Mouse (Mus musculus) G1E (cell line): ENCODE measurements at regions not wholly inside any gene's neighbourhood (a gene's known extent, or its start where the extent isn't known, plus 50 kb on each side); places are given as distances from the start of the nearest gene placed in this dataset.

Experiments used
- CTCF ChIP-seq: IDR thresholded peaks from 2 replicates; pipeline ENCODE4 v1.5.1; 2012; ENCODE audit warnings: low read depth, low read length, inconsistent platforms, mixed read lengths
- GATA1 ChIP-seq: IDR thresholded peaks from 2 replicates; pipeline ENCODE4 v1.6.1; 2012; ENCODE audit warnings: borderline replicate concordance, low read length, inconsistent platforms, mixed read lengths
- TAL1 ChIP-seq: conservative IDR thresholded peaks from 2 replicates; pipeline ENCODE4 v1.6.1; 2012; ENCODE audit warnings: low read depth, low read length, inconsistent platforms, mixed read lengths

DNA sequence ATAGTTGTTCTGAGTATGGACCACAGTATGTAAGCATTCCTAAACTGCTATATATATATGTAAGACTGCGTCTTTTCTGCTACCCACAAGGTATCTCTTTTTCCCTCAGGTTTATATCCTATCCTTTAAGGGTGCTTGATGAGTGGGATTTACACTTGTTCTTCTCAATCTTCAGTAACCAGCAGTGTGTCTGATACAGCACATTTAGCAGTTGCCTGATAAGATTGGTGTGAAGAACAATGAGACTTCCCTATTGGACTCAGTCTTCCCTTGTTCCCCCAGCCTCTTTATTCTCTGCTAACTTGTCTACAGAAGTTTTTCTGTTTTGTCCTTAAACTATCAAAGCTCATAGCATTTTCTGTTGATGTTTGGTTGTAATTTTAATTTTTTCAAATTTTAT lies 86.1 kb upstream of the St8sia4 start:
- TF ChIP-seq CTCF = no peak
- no peak for TF ChIP-seq TAL1
- TF ChIP-seq GATA1 = no peak
